Mouse (Mus musculus): Measurements from ENCODE around the gene Mtx3.

The Mtx3 gene

GRCm38 (mm10) chr13:92884930-92885329, 40.4 kb downstream of the Mtx3 start:
- DNase-seq, result no peak

- no peak for DNase-seq
Observed at GRCm38 (mm10) chr13:92899087-92899486, 54.5 kb downstream of the Mtx3 start.

GRCm38 (mm10) chr13:92903291-92903690, 58.7 kb downstream of the Mtx3 start:
- peak; percentile 30 to 58 for DNase-seq

- DNase-seq, result peak; percentile 54 to 80
Observed at GRCm38 (mm10) chr13:92905944-92906343, 61.4 kb downstream of the Mtx3 start.

- no peak for DNase-seq
Observed at GRCm38 (mm10) chr13:92907366-92907765, 62.8 kb downstream of the Mtx3 start.

Data from cerebellum, postnatal 14 days (tissue).